Mouse (Mus musculus) fat pad, adult 2 months (tissue): Measurements from ENCODE around the gene Dnah7a.
"Not testable (repeated sequence)": the region's sequence is repeated elsewhere in the genome, so short reads cannot be mapped to it uniquely, and the experiment has no call there.

Experiments
- DNase-seq: peaks from one replicate; pipeline ENCODE4 v3.0.0-alpha.2; 2011; ENCODE audit warnings: low read depth, low spot score; ENCODE audit errors: extremely low read depth

Gene Dnah7a

GRCm38 (mm10) chr1:53706431-53707361 lies at the start of gene Dnah7a:
Gene Dnah7a, minus strand, starts transcription at chr1:53706784.
- no peak for DNase-seq

- not testable (repeated sequence) for DNase-seq
These were observed 46.9 kb upstream of the Dnah7a start for GRCm38 (mm10) chr1:53753501-53753900.

- DNase-seq: no peak
These were observed 44.6 kb upstream of the Dnah7a start for GRCm38 (mm10) chr1:53751144-53751543.

- not testable (repeated sequence) for DNase-seq
These were observed 44.1 kb upstream of the Dnah7a start for GRCm38 (mm10) chr1:53750697-53751096.

DNA sequence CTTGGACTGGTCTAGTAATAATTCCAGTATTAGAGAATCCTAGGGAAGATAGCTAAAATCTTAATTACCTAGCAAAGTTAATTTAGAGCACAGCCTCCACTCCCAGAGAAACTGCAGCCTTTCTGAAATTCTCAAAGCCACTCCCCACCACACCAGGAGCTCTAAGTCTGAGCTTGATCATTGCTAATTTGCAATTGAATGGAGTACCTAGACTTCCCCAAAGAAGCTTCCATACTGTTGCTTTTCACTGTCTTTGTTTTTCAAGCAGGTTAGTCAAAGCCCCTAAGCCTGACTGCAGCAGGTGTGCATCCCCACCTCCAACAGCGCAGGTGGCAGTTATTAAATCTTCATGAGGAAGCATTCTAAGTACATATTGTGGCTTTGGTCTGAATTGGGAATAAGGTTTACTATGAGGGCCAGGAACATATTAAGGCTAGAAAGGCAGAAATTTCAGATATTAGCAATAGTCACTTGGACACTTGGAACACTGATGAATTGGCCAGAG lies 43.3 kb upstream of the Dnah7a start:
- DNase-seq: not testable (repeated sequence)

- no peak for DNase-seq
These were observed 42.0 kb upstream of the Dnah7a start for GRCm38 (mm10) chr1:53748571-53748970.

DNA sequence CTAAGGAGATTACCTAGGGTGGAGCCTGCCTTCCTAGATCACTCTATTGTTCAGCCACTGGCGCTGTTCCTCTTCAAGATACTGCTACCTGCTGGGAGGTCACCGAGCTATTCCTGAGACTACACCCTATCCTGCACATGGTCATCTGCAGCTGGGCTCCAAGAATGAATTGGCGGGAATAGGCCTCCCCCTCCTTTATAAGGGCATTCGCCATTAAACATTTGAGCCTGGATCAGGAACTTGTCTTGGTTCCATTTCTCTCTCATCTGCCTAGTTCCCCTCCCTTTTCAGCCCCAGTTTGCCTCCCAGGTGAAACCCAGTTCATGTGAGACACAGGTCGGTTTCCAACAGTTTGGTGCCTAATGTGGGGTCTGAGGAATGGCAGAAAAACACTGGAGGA lies 39.4 kb upstream of the Dnah7a start:
- DNase-seq: no peak

DNA sequence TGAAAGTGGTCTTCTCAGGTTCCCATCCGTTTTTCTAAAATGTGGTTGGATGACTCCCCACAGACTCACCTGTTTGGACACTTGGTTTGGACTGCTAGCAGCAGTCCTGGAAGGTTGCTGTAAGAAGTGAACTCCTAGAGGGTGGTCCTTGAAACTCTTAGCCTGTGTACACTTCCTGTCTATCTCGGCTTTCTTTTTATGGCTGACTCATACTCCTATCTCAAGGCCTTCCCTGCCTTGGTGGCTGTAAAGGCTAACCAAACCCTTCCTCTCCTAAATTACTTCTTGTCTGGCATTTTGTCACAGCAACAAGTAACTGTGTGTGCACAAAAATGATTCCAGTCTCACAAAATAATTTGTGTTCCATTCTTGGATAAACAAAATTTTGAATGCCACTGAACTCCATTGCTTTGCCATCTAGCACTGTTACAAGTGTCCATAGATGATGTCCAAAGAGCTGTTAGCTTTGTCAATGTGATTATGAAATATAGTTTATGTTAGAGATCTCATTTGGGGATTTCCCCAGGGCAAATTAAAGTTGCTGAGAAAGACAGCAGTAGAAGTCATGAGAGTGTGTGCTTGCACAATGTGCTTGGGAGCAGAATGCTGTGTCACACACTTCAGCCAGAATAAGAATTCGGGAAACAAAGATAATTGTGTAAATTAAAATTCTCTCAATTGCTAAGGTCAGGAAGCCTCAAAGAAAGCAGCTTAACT lies 35.3 kb upstream of the Dnah7a start:
- DNase-seq: no peak

GRCm38 (mm10) chr1:53740777-53741336 lies 34.3 kb upstream of the Dnah7a start:
- DNase-seq: no peak

- not testable (repeated sequence) for DNase-seq
These were observed 33.6 kb upstream of the Dnah7a start for GRCm38 (mm10) chr1:53740077-53740776.

GRCm38 (mm10) chr1:53736583-53736982 lies 30.0 kb upstream of the Dnah7a start:
- DNase-seq: no peak

DNA sequence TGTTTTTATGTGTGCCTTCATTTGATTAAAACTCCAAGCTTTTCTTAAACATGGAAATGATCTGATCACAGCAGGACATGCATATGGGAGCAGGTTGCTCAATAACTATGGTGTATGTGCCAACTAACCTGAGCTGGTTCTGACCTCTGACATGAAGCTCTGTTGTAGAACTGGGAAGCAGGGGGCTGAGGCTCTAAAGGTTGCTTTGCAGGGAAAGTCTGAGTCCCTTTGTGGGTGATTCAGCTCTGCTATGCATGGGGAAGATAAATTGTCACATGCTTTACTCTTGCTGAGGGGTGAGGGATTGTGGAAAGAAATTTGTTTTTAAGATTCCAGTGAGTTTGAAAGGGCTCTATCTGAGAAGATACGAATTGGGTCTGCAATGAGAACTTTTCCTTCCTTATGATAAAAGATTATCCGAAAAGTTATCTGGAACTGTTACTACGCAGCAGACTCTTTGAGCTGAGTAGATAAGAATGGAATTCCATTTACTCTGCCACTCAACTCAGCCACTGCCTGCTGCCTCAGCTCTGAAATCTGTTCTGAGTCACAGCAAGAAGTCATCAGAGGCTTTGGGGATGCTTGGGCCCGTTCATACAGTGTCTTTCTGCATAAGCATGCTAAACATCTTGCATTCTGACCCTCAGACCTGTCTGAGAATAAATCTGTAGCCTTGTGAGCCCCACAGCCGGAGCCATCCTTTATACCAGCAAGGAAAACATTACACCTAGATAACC lies 22.1 kb upstream of the Dnah7a start:
- no peak for DNase-seq

DNA sequence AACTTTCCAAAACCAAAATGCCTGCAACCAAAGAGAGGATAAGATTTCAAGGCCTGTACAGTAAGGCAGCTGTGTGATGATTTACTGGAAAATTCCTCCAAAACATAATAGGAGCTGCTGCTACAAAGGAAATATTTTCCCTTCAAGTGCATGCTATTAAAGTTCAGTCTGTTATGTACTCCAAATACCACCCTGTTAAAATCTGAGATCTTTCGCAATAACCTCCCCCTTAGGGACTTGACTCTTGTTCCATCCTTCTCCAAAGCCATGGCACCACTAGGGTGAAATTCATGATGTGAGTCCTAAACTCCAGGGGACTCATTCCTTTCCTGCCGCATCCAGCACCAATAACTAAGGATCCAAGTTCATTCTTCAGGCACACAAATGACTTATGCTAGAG lies 20.3 kb upstream of the Dnah7a start:
- no peak for DNase-seq

- no peak for DNase-seq
These were observed 14.8 kb upstream of the Dnah7a start for GRCm38 (mm10) chr1:53721353-53721752.

DNA sequence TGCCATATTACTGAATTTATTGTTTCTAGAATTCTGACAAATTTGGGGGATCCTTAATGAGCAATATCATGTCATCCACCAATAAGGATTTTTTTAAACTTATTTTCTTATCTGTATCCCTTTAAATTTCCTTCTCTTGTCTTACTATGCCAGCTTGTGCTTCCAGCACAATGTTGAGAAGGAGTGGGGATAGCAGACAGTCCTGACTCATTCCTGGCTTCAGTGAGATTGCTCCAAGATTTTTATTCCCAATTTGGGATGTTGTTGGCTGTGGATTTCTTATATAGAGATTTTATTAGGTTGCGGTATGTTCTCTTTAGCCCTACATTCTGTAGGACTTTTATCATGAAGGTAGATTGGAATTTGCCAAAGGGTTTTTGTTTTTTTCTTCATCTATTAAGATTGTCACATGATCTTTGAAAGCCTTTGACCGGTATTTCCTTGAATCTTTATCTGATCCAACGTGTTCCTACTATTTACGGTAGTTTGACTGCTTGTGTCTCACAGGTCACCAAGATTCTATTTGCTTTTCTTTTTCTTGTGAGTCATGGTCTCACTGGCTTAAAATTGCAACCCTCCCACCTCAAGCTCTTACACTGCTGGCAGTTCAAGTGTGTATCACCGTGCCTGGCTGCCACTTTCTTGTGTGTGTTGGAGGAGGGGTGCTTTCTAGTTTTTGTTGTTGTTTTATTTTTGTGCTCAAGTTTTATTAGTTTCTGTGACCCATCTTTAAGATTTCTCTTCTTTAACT lies 14.2 kb upstream of the Dnah7a start:
- DNase-seq: no peak

DNA sequence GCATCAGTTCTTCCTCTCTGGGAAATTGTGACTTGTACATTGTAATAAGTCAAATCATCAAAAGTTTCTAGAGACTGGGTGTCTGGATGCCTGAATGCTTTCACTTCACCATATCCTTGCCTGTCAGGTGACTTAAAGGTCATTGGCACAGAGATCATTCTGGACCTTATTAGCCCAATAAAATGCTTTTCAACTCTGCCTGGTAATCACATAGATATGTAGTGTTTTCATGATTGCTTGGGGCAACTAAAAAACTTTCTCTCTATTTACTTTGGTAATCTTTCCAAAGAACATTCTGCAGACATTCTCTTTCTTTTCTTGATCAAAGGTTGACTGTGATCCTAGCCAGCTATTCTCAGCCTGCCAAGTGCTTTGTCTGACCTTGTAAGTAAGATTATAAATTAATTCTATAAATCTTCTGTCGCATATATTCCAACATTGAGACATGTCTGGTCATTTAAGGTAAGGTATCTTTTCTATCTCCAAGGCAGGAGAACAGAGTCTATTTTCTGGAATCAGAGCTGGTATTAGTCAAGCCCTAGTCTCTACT lies 9.5 kb upstream of the Dnah7a start:
- peak; percentile 71 for DNase-seq

DNA sequence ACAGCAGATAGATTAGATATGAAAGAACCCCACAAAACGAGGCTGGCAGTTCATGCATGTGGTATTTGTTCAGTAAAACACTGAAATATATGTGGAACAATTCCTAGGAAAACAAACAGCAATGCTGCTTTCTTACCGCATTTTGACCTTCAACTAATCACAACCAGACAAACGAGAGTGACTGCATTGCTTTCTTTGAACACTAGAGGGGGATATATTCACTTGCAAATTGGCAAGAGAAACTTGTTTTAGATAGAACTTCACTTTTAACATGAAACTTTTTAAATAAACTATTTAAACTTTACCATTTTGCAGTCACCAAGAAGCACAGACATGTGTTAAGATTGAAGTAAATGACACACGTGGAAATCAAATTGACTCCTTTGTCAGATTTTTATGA lies 8.9 kb upstream of the Dnah7a start:
- DNase-seq: no peak

- DNase-seq: not testable (repeated sequence)
These were observed 6.8 kb upstream of the Dnah7a start for GRCm38 (mm10) chr1:53713383-53713782.

GRCm38 (mm10) chr1:53711069-53711468 lies 4.5 kb upstream of the Dnah7a start:
- no peak for DNase-seq
